Mouse (Mus musculus): ENCODE results near the gene Fads1. TPM values are rescaled to one million over a fixed set of nuclear protein-coding genes. Genes with fewer than 3 reads are reported as not detected.
"Not testable (repeated sequence)": the region's sequence is repeated elsewhere in the genome, so short reads cannot be mapped to it uniquely, and the experiment has no call there.

Fads1 gene
- polyA plus RNA-seq, 1 experiment from 2014 or later = 152 TPM

GRCm38 (mm10) chr19:10163896-10164295 lies 18.8 kb upstream of the Fads1 start:
- WGBS = 89% methylated on average over 3 of the region's 3 CpGs
- no peaks in the 10 kb centered on the region for H3K27me3 ChIP-seq (ENCODE audit: control insufficient read depth, insufficient read depth, low read length)
- H3K9me3 ChIP-seq (ENCODE audit: control insufficient read depth, low read length) = no peaks in the 10 kb centered on the region
- H3K36me3 ChIP-seq (ENCODE audit: control insufficient read depth, insufficient read depth, low read length) = no peaks in the 10 kb centered on the region
- H3K27ac ChIP-seq (replicated peaks; ENCODE audit: low read depth, low read length) = no peak overlapping the region
- DNase-seq (no peak), ATAC-seq (ENCODE audit: low FRiP score, low TSS enrichment) (no peak)
- H3K4me1 ChIP-seq (ENCODE audit: control insufficient read depth, insufficient read depth, low read length) = no peaks in the 10 kb centered on the region
- no peak overlapping the region for H3K9ac ChIP-seq (replicated peaks; ENCODE audit: low read length)
- no peak overlapping the region for H3K4me2 ChIP-seq (ENCODE audit: low read length)
- H3K4me3 ChIP-seq (replicated peaks; ENCODE audit: low read depth, low read length) = no peak overlapping the region

- H3K4me1 ChIP-seq (ENCODE audit: control insufficient read depth, insufficient read depth, low read length); H3K27me3 ChIP-seq (ENCODE audit: control insufficient read depth, insufficient read depth, low read length); H3K4me2 ChIP-seq (ENCODE audit: low read length); H3K4me3 ChIP-seq (replicated peaks; ENCODE audit: low read depth, low read length); ATAC-seq (ENCODE audit: low FRiP score, low TSS enrichment); H3K27ac ChIP-seq (replicated peaks; ENCODE audit: low read depth, low read length); H3K9me3 ChIP-seq (ENCODE audit: control insufficient read depth, low read length); H3K36me3 ChIP-seq (ENCODE audit: control insufficient read depth, insufficient read depth, low read length); H3K9ac ChIP-seq (replicated peaks; ENCODE audit: low read length); DNase-seq: not testable (repeated sequence)
- 88% methylated on average over 4 of the region's 4 CpGs for WGBS
Observed at GRCm38 (mm10) chr19:10165928-10166327, 16.8 kb upstream of the Fads1 start.

- H3K4me3 ChIP-seq (replicated peaks; ENCODE audit: low read depth, low read length) = no peak overlapping the region
- ATAC-seq (ENCODE audit: low FRiP score, low TSS enrichment) = no peak
- no peaks in the 10 kb centered on the region for H3K4me1 ChIP-seq (ENCODE audit: control insufficient read depth, insufficient read depth, low read length)
- no peak for DNase-seq
- H3K36me3 ChIP-seq (ENCODE audit: control insufficient read depth, insufficient read depth, low read length) = no peaks in the 10 kb centered on the region
- no peak overlapping the region for H3K4me2 ChIP-seq (ENCODE audit: low read length)
- H3K9ac ChIP-seq (replicated peaks; ENCODE audit: low read length) = no peak overlapping the region
- no peaks in the 10 kb centered on the region for H3K9me3 ChIP-seq (ENCODE audit: control insufficient read depth, low read length)
- WGBS = 86% methylated on average over 4 of the region's 4 CpGs
- H3K27me3 ChIP-seq (ENCODE audit: control insufficient read depth, insufficient read depth, low read length) = no peaks in the 10 kb centered on the region
- H3K27ac ChIP-seq (replicated peaks; ENCODE audit: low read depth, low read length) = no peak overlapping the region
Observed at GRCm38 (mm10) chr19:10167112-10167511, 15.6 kb upstream of the Fads1 start.

GRCm38 (mm10) chr19:10167951-10168350 lies 14.7 kb upstream of the Fads1 start:
- Histone ChIP-seq H3K4me1 (ENCODE audit: control insufficient read depth, insufficient read depth, low read length) (no peaks in the 10 kb centered on the region), H3K9ac (replicated peaks; ENCODE audit: low read length) (no peak overlapping the region), H3K9me3 (ENCODE audit: control insufficient read depth, low read length) (no peaks in the 10 kb centered on the region), H3K27me3 (ENCODE audit: control insufficient read depth, insufficient read depth, low read length) (no peaks in the 10 kb centered on the region), H3K27ac (replicated peaks; ENCODE audit: low read depth, low read length) (no peak overlapping the region), H3K36me3 (ENCODE audit: control insufficient read depth, insufficient read depth, low read length) (no peaks in the 10 kb centered on the region), H3K4me2 (ENCODE audit: low read length) (no peak overlapping the region), H3K4me3 (replicated peaks; ENCODE audit: low read depth, low read length) (no peak overlapping the region)
- 93% methylated on average over 1 of the region's 1 CpGs for WGBS
- ATAC-seq (ENCODE audit: low FRiP score, low TSS enrichment) (no peak), DNase-seq (no peak)

GRCm38 (mm10) chr19:10168441-10168840 lies 14.2 kb upstream of the Fads1 start:
- no peak overlapping the region for H3K4me2 ChIP-seq (ENCODE audit: low read length)
- H3K9me3 ChIP-seq (ENCODE audit: control insufficient read depth, low read length) = no peaks in the 10 kb centered on the region
- no peaks in the 10 kb centered on the region for H3K36me3 ChIP-seq (ENCODE audit: control insufficient read depth, insufficient read depth, low read length)
- no peaks in the 10 kb centered on the region for H3K4me1 ChIP-seq (ENCODE audit: control insufficient read depth, insufficient read depth, low read length)
- no peak for ATAC-seq (ENCODE audit: low FRiP score, low TSS enrichment)
- H3K9ac ChIP-seq (replicated peaks; ENCODE audit: low read length) = no peak overlapping the region
- no peak for DNase-seq
- H3K4me3 ChIP-seq (replicated peaks; ENCODE audit: low read depth, low read length) = no peak overlapping the region
- WGBS = 89% methylated on average over 3 of the region's 3 CpGs
- no peak overlapping the region for H3K27ac ChIP-seq (replicated peaks; ENCODE audit: low read depth, low read length)
- no peaks in the 10 kb centered on the region for H3K27me3 ChIP-seq (ENCODE audit: control insufficient read depth, insufficient read depth, low read length)

- H3K27me3 ChIP-seq (ENCODE audit: control insufficient read depth, insufficient read depth, low read length) = no peaks in the 10 kb centered on the region
- no peak overlapping the region for H3K27ac ChIP-seq (replicated peaks; ENCODE audit: low read depth, low read length)
- no peak overlapping the region for H3K4me3 ChIP-seq (replicated peaks; ENCODE audit: low read depth, low read length)
- H3K9ac ChIP-seq (replicated peaks; ENCODE audit: low read length) = no peak overlapping the region
- no peaks in the 10 kb centered on the region for H3K9me3 ChIP-seq (ENCODE audit: control insufficient read depth, low read length)
- no peaks in the 10 kb centered on the region for H3K4me1 ChIP-seq (ENCODE audit: control insufficient read depth, insufficient read depth, low read length)
- H3K36me3 ChIP-seq (ENCODE audit: control insufficient read depth, insufficient read depth, low read length) = no peaks in the 10 kb centered on the region
- no peak for ATAC-seq (ENCODE audit: low FRiP score, low TSS enrichment)
- no peak overlapping the region for H3K4me2 ChIP-seq (ENCODE audit: low read length)
- no peak for DNase-seq
Observed at GRCm38 (mm10) chr19:10169179-10169578, 13.5 kb upstream of the Fads1 start.

GRCm38 (mm10) chr19:10169692-10170330 lies 12.9 kb upstream of the Fads1 start:
- H3K27ac ChIP-seq (replicated peaks; ENCODE audit: low read depth, low read length); ATAC-seq (ENCODE audit: low FRiP score, low TSS enrichment); H3K4me1 ChIP-seq (ENCODE audit: control insufficient read depth, insufficient read depth, low read length); H3K4me3 ChIP-seq (replicated peaks; ENCODE audit: low read depth, low read length); H3K9me3 ChIP-seq (ENCODE audit: control insufficient read depth, low read length); DNase-seq; H3K27me3 ChIP-seq (ENCODE audit: control insufficient read depth, insufficient read depth, low read length); H3K4me2 ChIP-seq (ENCODE audit: low read length); H3K36me3 ChIP-seq (ENCODE audit: control insufficient read depth, insufficient read depth, low read length); H3K9ac ChIP-seq (replicated peaks; ENCODE audit: low read length): not testable (repeated sequence)
- 84% methylated on average over 3 of the region's 3 CpGs for WGBS

- no peak overlapping the region for H3K9ac ChIP-seq (replicated peaks; ENCODE audit: low read length)
- H3K36me3 ChIP-seq (ENCODE audit: control insufficient read depth, insufficient read depth, low read length) = no peaks in the 10 kb centered on the region
- 3% methylated on average over 1 of the region's 1 CpGs for WGBS
- no peak for ATAC-seq (ENCODE audit: low FRiP score, low TSS enrichment)
- no peaks in the 10 kb centered on the region for H3K4me1 ChIP-seq (ENCODE audit: control insufficient read depth, insufficient read depth, low read length)
- no peak for DNase-seq
- H3K9me3 ChIP-seq (ENCODE audit: control insufficient read depth, low read length) = no peaks in the 10 kb centered on the region
- H3K27me3 ChIP-seq (ENCODE audit: control insufficient read depth, insufficient read depth, low read length) = no peaks in the 10 kb centered on the region
- no peak overlapping the region for H3K27ac ChIP-seq (replicated peaks; ENCODE audit: low read depth, low read length)
- H3K4me3 ChIP-seq (replicated peaks; ENCODE audit: low read depth, low read length) = no peak overlapping the region
- H3K4me2 ChIP-seq (ENCODE audit: low read length) = no peak overlapping the region
Observed at GRCm38 (mm10) chr19:10170466-10170865, 12.2 kb upstream of the Fads1 start.

- Histone ChIP-seq H3K4me2 (ENCODE audit: low read length) (no peak overlapping the region), H3K36me3 (ENCODE audit: control insufficient read depth, insufficient read depth, low read length) (no peaks in the 10 kb centered on the region), H3K4me1 (ENCODE audit: control insufficient read depth, insufficient read depth, low read length) (no peaks in the 10 kb centered on the region), H3K27me3 (ENCODE audit: control insufficient read depth, insufficient read depth, low read length) (no peaks in the 10 kb centered on the region), H3K9ac (replicated peaks; ENCODE audit: low read length) (no peak overlapping the region), H3K4me3 (replicated peaks; ENCODE audit: low read depth, low read length) (no peak overlapping the region), H3K9me3 (ENCODE audit: control insufficient read depth, low read length) (no peaks in the 10 kb centered on the region), H3K27ac (replicated peaks; ENCODE audit: low read depth, low read length) (no peak overlapping the region)
- ATAC-seq (ENCODE audit: low FRiP score, low TSS enrichment) (no peak), DNase-seq (no peak)
- 91% methylated on average over 7 of the region's 7 CpGs for WGBS
Observed at GRCm38 (mm10) chr19:10171359-10171758, 11.3 kb upstream of the Fads1 start.

Measured in midbrain, embryonic 14.5 days (tissue).